Mouse (Mus musculus) heart, embryonic 12.5 days (tissue): ENCODE results near the gene Lrp8. TPM values are rescaled to one million over a fixed set of nuclear protein-coding genes. Genes with fewer than 3 reads are reported as not detected.

Experiments
- ATAC-seq: fragments of 200-750 bp; cut with Nextera tagmentation; 2 replicates; pipeline ENCODE4 v1.8.0; 2017; ENCODE audit warnings: moderate TSS enrichment, moderate library complexity; ENCODE audit not compliant: insufficient number of reproducible peaks, low FRiP score
- H3K27ac ChIP-seq: fragments of 300-500 bp; sonication (generic); 2 replicates; pipeline ENCODE4 v1.5.1; 2016; ENCODE audit warnings: mild to moderate bottlenecking, moderate library complexity; ENCODE audit not compliant: poor library complexity, severe bottlenecking
- H3K27me3 ChIP-seq: fragments of 300-500 bp; sonication (generic); replicated peaks from 2 replicates; pipeline ENCODE4 v1.6.1; 2016; ENCODE audit warnings: mild to moderate bottlenecking, moderate library complexity
- H3K36me3 ChIP-seq: fragments of 300-500 bp; sonication (generic); 2 replicates; pipeline ENCODE4 v1.6.1; 2016; ENCODE audit warnings: mild to moderate bottlenecking, moderate library complexity
- H3K4me1 ChIP-seq: fragments of 300-500 bp; sonication (generic); replicated peaks from 2 replicates; pipeline ENCODE4 v1.6.1; 2016; ENCODE audit warnings: mild to moderate bottlenecking
- H3K4me2 ChIP-seq: fragments of 300-500 bp; sonication (generic); 2 replicates; pipeline ENCODE4 v1.6.1; 2016; ENCODE audit warnings: mild to moderate bottlenecking, moderate library complexity
- H3K4me3 ChIP-seq: fragments of 300-500 bp; sonication (generic); 2 replicates; pipeline ENCODE4 v1.5.1; 2016; ENCODE audit warnings: mild to moderate bottlenecking
- H3K9ac ChIP-seq: fragments of 300-500 bp; sonication (generic); 2 replicates; pipeline ENCODE4 v1.6.1; 2016; ENCODE audit warnings: mild to moderate bottlenecking, moderate library complexity
- H3K9me3 ChIP-seq: fragments of 300-500 bp; sonication (generic); replicated peaks from 2 replicates; pipeline ENCODE4 v1.6.1; 2016; ENCODE audit warnings: mild to moderate bottlenecking, moderate library complexity
- WGBS: fragments of 180-500 bp; shearing (Covaris S2); methylation state at CpG from one replicate; pipeline ENCODE4 v1.1.7; 2016; 5-methylcytosine and 5-hydroxymethylcytosine counted together
- polyA plus RNA-seq: library from polyadenylated mRNA; unstranded; fragments of >200 nt; fragmentation: Nextera tagmentation; extraction: Ambion mirVana; gene quantifications from 2 replicates; pipeline ENCODE4 v1.2.1, GENCODE M21; 2016

The Lrp8 gene
- polyA plus RNA-seq, 1 experiment from 2014 or later, result 1.9 TPM

DNA sequence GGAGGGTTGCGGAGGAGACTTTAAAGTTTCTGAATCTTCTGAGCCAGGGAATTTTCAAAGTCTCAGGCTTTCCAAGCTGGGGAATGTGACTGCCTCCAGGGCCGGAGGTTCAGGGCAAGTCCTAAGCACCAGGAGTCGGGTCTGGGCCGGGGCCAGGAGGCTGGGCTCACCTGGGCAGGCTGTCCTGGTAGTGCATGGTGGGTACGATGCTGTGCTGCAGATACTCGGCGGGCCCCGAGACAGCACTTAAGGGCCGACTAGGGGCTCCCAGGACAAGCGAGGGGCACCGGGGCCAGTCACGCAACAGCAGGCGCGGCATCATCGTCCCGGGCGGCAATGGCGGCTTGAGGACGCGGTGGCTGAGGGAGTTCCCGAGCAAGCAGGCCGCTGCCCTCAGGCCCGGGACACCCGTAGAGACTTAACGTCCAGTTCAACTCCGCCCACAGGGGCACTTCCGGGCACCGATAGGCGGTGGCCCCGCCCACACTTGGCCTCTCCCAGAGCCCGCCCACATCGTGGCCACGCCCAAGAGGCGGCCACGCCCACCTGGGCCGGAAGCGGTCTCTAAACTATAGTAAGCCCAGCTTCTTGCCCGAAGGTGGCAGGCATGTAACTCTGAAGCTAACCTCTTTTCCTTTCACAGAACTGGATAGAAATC lies 121.2 kb downstream of the Lrp8 start, which contains the start of gene Cpt2:
Cpt2 (minus strand) TSS at position 466 of the 658 bp plus-strand sequence.
- Histone ChIP-seq H3K4me2 (peak within 1 kb of the TSS; percentile 85), H3K4me1 (peaks cover 27% of the 10 kb centered on the region), H3K36me3 (no peaks in the 10 kb centered on the region), H3K4me3 (peak within 1 kb of the TSS; percentile 83), H3K27me3 (no peaks in the 10 kb centered on the region), H3K9me3 (no peaks in the 10 kb centered on the region), H3K27ac (peak within 1 kb of the TSS; percentile 53), H3K9ac (peak within 1 kb of the TSS; percentile 91)
- WGBS, result 2% methylated on average over 38 of the region's 38 CpGs
- ATAC-seq, result peak; percentile 98

GRCm38 (mm10) chr4:107923803-107924194 lies 121.7 kb downstream of the Lrp8 start:
- H3K27ac ChIP-seq, result no peak overlapping the region
- H3K9me3 ChIP-seq, result no peaks in the 10 kb centered on the region
- WGBS, result 48% methylated on average over 7 of the region's 7 CpGs
- H3K4me1 ChIP-seq, result peaks cover 27% of the 10 kb centered on the region
- peak overlapping the region; percentile 85 for H3K4me2 ChIP-seq
- H3K9ac ChIP-seq, result no peak overlapping the region
- no peaks in the 10 kb centered on the region for H3K27me3 ChIP-seq
- H3K36me3 ChIP-seq, result no peaks in the 10 kb centered on the region
- no peak for ATAC-seq
- peak overlapping the region; percentile 83 for H3K4me3 ChIP-seq

Other genes with a start within 250 kb of the Lrp8 start
- gene Dmrtb1, start 118.0 kb upstream of the Lrp8 start, polyA plus RNA-seq, result 0.18 TPM in 1 of 2 replicates, not detected in the other
- gene Magoh, start 77.5 kb downstream of the Lrp8 start, polyA plus RNA-seq, result 106 and 114 TPM in 2 replicates
- gene 0610037L13Rik, start 87.6 kb downstream of the Lrp8 start, polyA plus RNA-seq, result 104 and 105 TPM in 2 replicates
- 56.7 and 58.8 TPM in 2 replicates for gene Cpt2, start 121.3 kb downstream of the Lrp8 start, polyA plus RNA-seq
- not detected in 2 replicates for gene Slc1a7, start 166.1 kb downstream of the Lrp8 start, polyA plus RNA-seq